In the genomic region with DNA sequence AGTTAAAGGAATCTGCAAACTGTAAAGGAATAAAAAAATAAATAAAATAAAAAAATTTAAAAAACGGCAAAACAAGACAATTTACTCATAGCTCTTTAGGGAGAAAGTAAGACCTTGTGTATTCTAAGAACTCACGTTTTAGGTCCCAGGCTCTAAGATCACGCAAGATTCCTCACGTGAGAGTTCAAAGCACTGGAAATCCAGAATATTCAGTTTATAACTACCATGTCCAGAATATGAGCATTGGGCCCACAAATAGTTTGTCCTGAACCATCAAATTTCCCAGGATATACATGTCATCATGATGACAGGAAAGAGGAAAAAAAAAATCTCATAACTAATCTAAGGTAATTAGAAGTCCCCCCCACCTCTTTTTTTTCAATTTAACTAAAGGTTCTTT, we compare ENCODE assay signal across 14 mouse cellular contexts. TPM values are rescaled to one million over a fixed set of nuclear protein-coding genes. Genes with fewer than 3 reads are reported as not detected.
A peak's percentile ranks its signal among the peaks of the same experiment; 100 is the strongest.
DNase-seq lines count a peak whose midpoint lies in the region; ATAC-seq lines count a peak whose summit lies in the region.
"Had no signal": no experiment of that assay in that cellular context is flagged by ENCODE, and none has a peak within 500 bp of the region (broad histone marks: within the 10 kb centered on the region; RNA-seq: fewer than 3 reads in every experiment).

No protein-coding gene starts in this region.

- WGBS in kidney, embryonic 14.5 days, result 84% methylated on average over 4 of the region's 4 CpGs
- 77% methylated on average over 4 of the region's 4 CpGs for WGBS in embryonic facial prominence, embryonic 10.5 days
- WGBS in liver, embryonic 12.5 days (ENCODE audit: insufficient replicate concordance), result 45% methylated on average over 4 of the region's 4 CpGs

- intact Hi-C loops in heart, postnatal 36 days (cut with DNase I), result no loop called here

- no peak for ATAC-seq in kidney, embryonic 14.5 days (ENCODE audit: low FRiP score, low TSS enrichment)
- ATAC-seq in liver, embryonic 12.5 days, result no peak
- ATAC-seq: midbrain, embryonic 13.5 days had no signal

- DNase-seq in heart, adult 11 months, result peak; percentile 14
- no peak for DNase-seq in heart, postnatal 36 days
- no peak for DNase-seq in kidney, adult 18-20 months
- no peak for DNase-seq in embryonic facial prominence, embryonic 10.5 days (ENCODE audit: low spot score)
- DNase-seq in adrenal gland, postnatal 14 days, result no peak
- DNase-seq in left cerebral cortex, adult 9 months (ENCODE audit: low spot score in 2 of 2), result no peak
- DNase-seq: cerebellum, adult 9-10 months; kidney, adult 8-10 months; retina, postnatal 1 day; thymus, adult 18-20 months had no signal

- no peaks in the 10 kb centered on the region for H3K36me3 ChIP-seq in kidney, embryonic 14.5 days (ENCODE audit: control insufficient read depth, insufficient read depth, low read length)
- no peaks in the 10 kb centered on the region for H3K36me3 ChIP-seq in embryonic facial prominence, embryonic 10.5 days (replicated peaks)
- no peaks in the 10 kb centered on the region for H3K36me3 ChIP-seq in liver, embryonic 12.5 days
- H3K36me3 ChIP-seq: midbrain, embryonic 13.5 days; neural tube, embryonic 12.5 days had no signal

- H3K4me3 ChIP-seq in kidney, embryonic 14.5 days (ENCODE audit: low read length), result no peak overlapping the region
- no peak overlapping the region for H3K4me3 ChIP-seq in embryonic facial prominence, embryonic 10.5 days
- peak overlapping the region; percentile 23; the same call in 1 of the 2 replicates for H3K4me3 ChIP-seq in liver, embryonic 12.5 days
- H3K4me3 ChIP-seq: midbrain, embryonic 13.5 days; neural tube, embryonic 12.5 days had no signal

- H3K9ac ChIP-seq in kidney, embryonic 14.5 days (ENCODE audit: low read depth, low read length), result no peak overlapping the region
- peak overlapping the region; percentile 60 for H3K9ac ChIP-seq in liver, embryonic 12.5 days
- H3K9ac ChIP-seq: midbrain, embryonic 13.5 days; neural tube, embryonic 12.5 days had no signal

- H3K27me3 ChIP-seq in kidney, embryonic 14.5 days (ENCODE audit: control insufficient read depth, insufficient read depth, low read length), result no peaks in the 10 kb centered on the region
- H3K27me3 ChIP-seq in embryonic facial prominence, embryonic 10.5 days (replicated peaks; ENCODE audit: low read depth, poor library complexity, severe bottlenecking), result no peaks in the 10 kb centered on the region
- peaks cover 23% of the 10 kb centered on the region for H3K27me3 ChIP-seq in liver, embryonic 12.5 days (replicated peaks)
- H3K27me3 ChIP-seq: midbrain, embryonic 13.5 days; neural tube, embryonic 12.5 days had no signal

- no peaks in the 10 kb centered on the region for H3K9me3 ChIP-seq in kidney, embryonic 14.5 days (ENCODE audit: control insufficient read depth, low read length)
- H3K9me3 ChIP-seq in embryonic facial prominence, embryonic 10.5 days, result no peaks in the 10 kb centered on the region
- no peaks in the 10 kb centered on the region for H3K9me3 ChIP-seq in liver, embryonic 12.5 days (replicated peaks)
- H3K9me3 ChIP-seq: midbrain, embryonic 13.5 days; neural tube, embryonic 12.5 days had no signal

- H3K4me1 ChIP-seq in kidney, embryonic 14.5 days (ENCODE audit: control insufficient read depth, insufficient read depth, low read length), result peaks cover 43% of the 10 kb centered on the region
- peaks cover 73% of the 10 kb centered on the region for H3K4me1 ChIP-seq in embryonic facial prominence, embryonic 10.5 days
- peaks cover 93% of the 10 kb centered on the region for H3K4me1 ChIP-seq in liver, embryonic 12.5 days

- H3K27ac ChIP-seq in kidney, embryonic 14.5 days (ENCODE audit: low read depth, low read length), result peak overlapping the region; percentile 71
- H3K27ac ChIP-seq in embryonic facial prominence, embryonic 10.5 days (replicated peaks), result peak overlapping the region; percentile 81
- peak overlapping the region; percentile 80 for H3K27ac ChIP-seq in liver, embryonic 12.5 days
- H3K27ac ChIP-seq: neural tube, embryonic 12.5 days had no signal

- no peak overlapping the region for H3K4me2 ChIP-seq in kidney, embryonic 14.5 days (replicated peaks; ENCODE audit: low read depth, low read length)
- peak overlapping the region; percentile 79 for H3K4me2 ChIP-seq in liver, embryonic 12.5 days
- H3K4me2 ChIP-seq: neural tube, embryonic 12.5 days had no signal

RNA-seq across cellular contexts. Expression of a gene that starts 27.0 kb away (rescaled TPM):
- 1 to 10 TPM in 1 of 2 experiments, under 1 TPM in 1; 0.81 to 1.8 TPM for total RNA-seq in heart, postnatal 36 days (2021)
- polyA plus RNA-seq in kidney, embryonic 14.5 days (2014; fragmentation: Nextera tagmentation; extraction: Ambion mirVana), result 59.2 and 85.4 TPM in 2 replicates
- polyA plus RNA-seq in embryonic facial prominence, embryonic 10.5 days (2016; fragmentation: Nextera tagmentation; extraction: Ambion mirVana), result 105 and 112 TPM in 2 replicates
- 126 and 130 TPM in 2 replicates for polyA plus RNA-seq in liver, embryonic 12.5 days (2016; fragmentation: Nextera tagmentation; extraction: Ambion mirVana)
- total RNA-seq in adrenal gland, postnatal 14 days (2021), result 8.0 and 9.2 TPM in 2 replicates
